Mouse (Mus musculus): ENCODE data around the gene Hpf1. TPM values are rescaled to one million over a fixed set of nuclear protein-coding genes. Genes with fewer than 3 reads are reported as not detected.
A peak's percentile ranks its signal among the peaks of the same experiment; 100 is the strongest.

Gene Hpf1
- total RNA-seq (2015; ENCODE audit: low replicate concordance): 29.8 and 56.4 TPM in 2 replicates
- total RNA-seq (2017; ENCODE audit: low replicate concordance): 30.4 and 35.1 TPM in 2 replicates

GRCm38 (mm10) chr8:60889843-60890519, at the start of gene Hpf1:
Gene Hpf1, plus strand, starts transcription at chr8:60890418.
- peak; percentile 99 for ATAC-seq (replicated peaks; ENCODE audit: low FRiP score, poor library complexity, severe bottlenecking)

DNA sequence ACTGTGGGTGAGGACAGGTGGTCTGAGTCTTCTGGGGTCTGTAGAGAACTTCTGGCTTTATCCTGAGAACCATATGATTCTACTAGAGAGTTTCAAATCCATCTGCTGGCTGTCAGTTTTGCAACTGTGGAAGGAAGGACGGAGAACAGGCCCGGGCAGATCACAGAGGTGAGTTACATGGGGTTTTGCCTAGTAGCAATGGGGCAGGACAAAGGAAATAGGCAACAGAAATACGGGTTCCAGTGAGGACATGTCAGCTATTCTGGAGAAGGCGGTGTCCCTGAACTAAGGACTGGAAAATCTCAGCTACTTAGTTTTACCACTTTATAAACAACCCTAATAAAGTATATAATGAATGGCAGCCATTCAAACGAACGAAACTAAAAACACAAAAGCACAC, 47.8 kb upstream of the Hpf1 start:
- ATAC-seq (replicated peaks; ENCODE audit: low FRiP score, poor library complexity, severe bottlenecking): no peak

GRCm38 (mm10) chr8:60857559-60857958, 32.7 kb upstream of the Hpf1 start:
- no peak for ATAC-seq (replicated peaks; ENCODE audit: low FRiP score, poor library complexity, severe bottlenecking)

DNA sequence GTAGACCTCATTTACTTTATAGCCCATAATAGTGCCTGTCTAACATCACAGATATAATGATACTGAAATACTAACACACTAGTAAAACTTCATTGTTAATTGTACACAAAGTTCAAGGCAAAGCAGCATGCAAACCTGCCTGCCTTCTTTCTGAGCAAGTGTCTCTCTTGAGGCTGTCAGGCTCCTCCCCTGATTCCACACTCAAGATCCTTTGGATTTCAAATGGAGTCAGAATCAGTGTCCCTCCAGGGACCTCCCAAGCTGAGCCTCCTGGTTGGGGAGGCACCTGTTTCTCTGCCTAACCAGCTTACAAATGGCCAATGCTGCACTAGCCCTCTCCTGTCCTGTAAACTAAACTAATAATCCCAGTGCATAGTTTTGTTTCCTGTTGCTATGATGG, 32.1 kb upstream of the Hpf1 start:
- no peak for ATAC-seq (replicated peaks; ENCODE audit: low FRiP score, poor library complexity, severe bottlenecking)

- ATAC-seq (replicated peaks; ENCODE audit: low FRiP score, poor library complexity, severe bottlenecking): peak; percentile 43
Measured at GRCm38 (mm10) chr8:60858911-60859476, 31.2 kb upstream of the Hpf1 start.

GRCm38 (mm10) chr8:60859605-60860004, 30.6 kb upstream of the Hpf1 start:
- ATAC-seq (replicated peaks; ENCODE audit: low FRiP score, poor library complexity, severe bottlenecking): peak; percentile 99

DNA sequence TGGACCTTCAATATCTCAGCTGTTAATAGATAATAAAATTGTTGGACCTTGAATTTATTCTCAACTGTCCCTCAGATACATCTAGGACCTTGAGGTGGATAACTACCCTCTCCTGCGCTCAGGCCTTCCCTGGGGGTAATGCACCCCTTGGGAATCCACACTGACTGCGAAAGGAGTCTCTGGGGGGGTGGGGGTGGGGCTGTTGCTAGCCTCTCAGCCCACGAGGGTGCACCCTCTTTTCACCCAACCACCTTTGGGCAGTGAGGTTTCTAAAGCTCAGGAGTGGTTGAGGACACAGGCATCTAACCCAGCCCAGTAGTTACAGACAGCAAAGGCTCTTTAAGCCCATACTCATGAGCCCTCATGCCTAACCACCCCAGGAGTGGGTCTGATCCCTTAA, 29.5 kb upstream of the Hpf1 start:
- ATAC-seq (replicated peaks; ENCODE audit: low FRiP score, poor library complexity, severe bottlenecking): no peak

GRCm38 (mm10) chr8:60861783-60862182, 28.4 kb upstream of the Hpf1 start:
- ATAC-seq (replicated peaks; ENCODE audit: low FRiP score, poor library complexity, severe bottlenecking): no peak

DNA sequence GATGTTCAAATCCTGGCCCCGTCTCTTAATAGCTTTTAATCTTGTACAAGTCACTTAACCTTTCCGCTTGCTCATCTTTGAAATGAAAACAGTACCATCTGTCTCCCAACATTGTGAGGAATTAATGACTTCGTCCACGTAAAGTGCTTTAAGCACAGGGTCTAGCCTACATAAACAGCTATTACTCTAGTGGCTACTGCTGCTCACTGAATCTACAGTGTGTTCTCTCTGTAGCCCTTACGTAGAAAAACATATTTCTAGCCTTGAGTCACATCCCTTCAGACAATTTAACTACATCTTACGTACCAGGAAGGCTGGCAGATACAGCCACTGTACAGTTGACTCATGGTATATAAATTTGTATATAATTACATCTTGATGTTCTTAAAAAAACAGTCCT, 25.3 kb upstream of the Hpf1 start:
- ATAC-seq (replicated peaks; ENCODE audit: low FRiP score, poor library complexity, severe bottlenecking): no peak

GRCm38 (mm10) chr8:60865504-60866114, 24.6 kb upstream of the Hpf1 start:
- ATAC-seq (replicated peaks; ENCODE audit: low FRiP score, poor library complexity, severe bottlenecking): peak; percentile 70

DNA sequence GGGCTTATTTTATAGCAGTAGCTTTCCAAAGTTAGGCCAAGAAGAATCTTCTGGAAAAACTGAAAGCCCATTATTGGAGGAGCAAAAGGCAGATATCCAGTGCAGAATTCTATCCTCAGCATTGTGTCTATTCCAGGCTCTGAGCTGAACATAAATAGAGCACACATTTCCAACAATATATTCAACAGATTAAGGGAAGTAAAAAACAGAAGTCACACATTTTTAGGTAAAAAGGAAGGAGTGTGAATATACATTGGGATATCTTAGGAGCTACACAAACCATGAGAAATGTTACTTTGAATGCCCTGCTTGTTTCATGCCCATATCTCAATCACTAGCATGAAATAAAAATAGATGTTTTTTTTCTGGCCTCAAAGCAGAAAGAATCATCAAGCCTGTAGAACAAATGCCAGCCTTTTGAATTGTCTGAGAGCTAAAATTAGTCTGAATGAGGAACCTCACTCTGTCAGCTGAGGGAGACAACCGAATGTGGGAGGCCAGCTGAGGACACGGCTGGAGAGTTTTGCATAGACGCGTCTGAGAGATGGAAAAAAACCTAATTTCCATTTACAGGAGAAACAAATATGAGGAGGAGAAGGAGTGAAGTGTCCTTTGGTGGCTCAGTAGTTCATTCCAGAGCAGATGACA, 22.6 kb upstream of the Hpf1 start:
- no peak for ATAC-seq (replicated peaks; ENCODE audit: low FRiP score, poor library complexity, severe bottlenecking)

- no peak for ATAC-seq (replicated peaks; ENCODE audit: low FRiP score, poor library complexity, severe bottlenecking)
Measured at GRCm38 (mm10) chr8:60868236-60868965, 21.8 kb upstream of the Hpf1 start.

DNA sequence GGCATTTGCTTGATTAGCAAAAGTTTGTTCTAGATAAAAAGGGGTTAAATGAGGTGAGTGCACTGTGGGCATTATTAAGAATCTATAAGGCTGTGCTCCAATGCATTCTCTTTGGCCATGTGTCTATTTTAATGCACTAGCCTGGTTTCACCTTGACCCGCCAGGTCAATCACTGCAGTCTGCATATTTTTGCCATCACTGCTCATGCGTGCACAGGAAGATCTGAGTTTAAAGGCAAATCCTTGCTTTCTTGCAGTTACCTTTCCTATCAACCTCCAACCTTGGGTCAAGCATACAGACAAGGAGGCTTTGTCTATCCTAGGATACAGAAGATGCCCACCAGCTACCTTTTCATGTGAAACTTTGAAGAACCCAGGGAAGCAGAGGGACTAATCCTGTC, 20.5 kb upstream of the Hpf1 start:
- no peak for ATAC-seq (replicated peaks; ENCODE audit: low FRiP score, poor library complexity, severe bottlenecking)

- ATAC-seq (replicated peaks; ENCODE audit: low FRiP score, poor library complexity, severe bottlenecking): no peak
Measured at GRCm38 (mm10) chr8:60870231-60871193, 19.7 kb upstream of the Hpf1 start.

GRCm38 (mm10) chr8:60878617-60879016, 11.6 kb upstream of the Hpf1 start:
- no peak for ATAC-seq (replicated peaks; ENCODE audit: low FRiP score, poor library complexity, severe bottlenecking)

- ATAC-seq (replicated peaks; ENCODE audit: low FRiP score, poor library complexity, severe bottlenecking): no peak
Measured at GRCm38 (mm10) chr8:60883419-60884137, 6.6 kb upstream of the Hpf1 start.

DNA sequence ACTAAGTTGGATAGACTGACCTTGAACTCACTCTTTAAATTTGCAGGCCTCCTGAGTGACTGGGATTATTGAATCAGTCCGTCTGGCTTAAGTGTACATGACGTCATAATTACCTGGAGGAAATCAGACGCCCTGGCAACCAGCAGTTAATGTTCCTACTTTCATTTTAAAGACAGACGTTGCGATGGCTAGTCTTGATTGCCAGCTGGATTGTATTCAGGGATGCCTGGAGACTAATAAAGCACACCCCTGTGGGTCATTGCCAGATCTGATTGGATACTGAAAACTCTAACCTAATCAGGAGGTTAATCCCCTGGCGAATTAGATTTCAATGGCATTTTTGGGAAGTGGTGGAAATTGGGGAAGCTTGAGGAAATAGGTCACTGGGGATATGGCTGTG, 3.5 kb upstream of the Hpf1 start:
- no peak for ATAC-seq (replicated peaks; ENCODE audit: low FRiP score, poor library complexity, severe bottlenecking)

GRCm38 (mm10) chr8:60889131-60889842, 931 bp upstream of the Hpf1 start:
- no peak for ATAC-seq (replicated peaks; ENCODE audit: low FRiP score, poor library complexity, severe bottlenecking)
